Mouse (Mus musculus): ENCODE results near the gene Lenep.

DNA sequence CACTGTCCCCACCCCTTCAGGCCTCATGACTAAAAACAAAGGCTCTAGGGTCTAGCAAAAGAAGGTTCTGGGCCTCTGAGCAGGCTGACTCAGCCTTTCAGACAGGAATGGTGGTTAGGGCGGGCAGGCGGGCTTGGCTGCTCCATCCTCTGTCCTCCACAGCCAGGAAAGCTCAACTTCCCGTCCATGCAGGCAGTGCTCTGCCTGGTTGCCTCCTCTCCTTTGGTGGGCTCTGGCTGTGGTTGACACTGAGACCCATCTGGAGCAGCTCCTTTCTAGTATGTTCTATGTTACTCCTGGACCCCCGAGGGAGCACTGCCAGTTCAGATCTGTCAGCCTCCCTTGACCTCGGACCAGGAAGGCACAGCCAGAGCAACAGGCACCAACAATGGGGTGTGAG is at the start of gene Lenep:
- no peak for TF ChIP-seq POLR2A (IDR thresholded peaks at IDR 0.05; ENCODE audit: low read depth, low read length)
- no peak for TF ChIP-seq CTCF (IDR thresholded peaks at IDR 0.05; ENCODE audit: borderline replicate concordance, insufficient read depth, low read length)
